Mouse (Mus musculus) hematopoietic stem cell, adult 5-6 weeks (primary cell): Measurements from ENCODE around the gene Plekho1. TPM values are rescaled to one million over a fixed set of nuclear protein-coding genes. Genes with fewer than 3 reads are reported as not detected.

Experiments
- ATAC-seq, 2 experiments: fragments of 125-278 bp in 1 of 2; replicated peaks in 1 of 2; 2 replicates each; pipeline ENCODE4 v1.8.0; 2016 to 2017; ENCODE audit warnings: inconsistent platforms in 2 of 2, mild to moderate bottlenecking in 2 of 2, moderate number of reproducible peaks in 2 of 2, low read depth in 1 of 2, moderate TSS enrichment in 1 of 2; ENCODE audit not compliant: low FRiP score in 2 of 2, poor library complexity in 2 of 2, severe bottlenecking in 2 of 2, insufficient read depth in 1 of 2, low TSS enrichment in 1 of 2
- total RNA-seq: library from RNA; stranded (forward); fragments of 172-1452, 232-1000 nt; gene quantifications from 2 replicates; pipeline ENCODE4 v1.2.3, GENCODE M21; 2017

Plekho1 gene
- total RNA-seq, 1 experiment from 2014 or later, result 37.5 TPM

DNA sequence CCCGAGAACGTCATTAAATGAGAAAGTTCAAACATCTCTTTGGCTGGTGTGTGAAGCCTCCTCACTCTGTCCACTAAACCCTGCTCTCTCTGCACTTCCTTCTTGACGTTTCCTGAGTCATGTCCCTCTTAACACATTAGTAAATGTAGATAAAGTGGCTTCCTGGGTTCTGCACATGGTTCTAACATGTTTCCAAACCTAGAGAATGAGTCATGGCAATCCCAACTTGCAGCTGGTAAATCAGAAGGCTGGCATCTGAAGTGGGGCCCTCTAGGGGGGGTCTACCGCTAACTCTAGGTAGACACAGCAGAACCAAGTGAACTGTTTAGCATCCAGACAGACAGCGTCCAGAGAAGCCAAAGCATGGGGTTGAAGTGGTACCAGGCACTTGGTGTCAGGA, 21.7 kb upstream of the Plekho1 start:
- no peak for ATAC-seq

- ATAC-seq, result no peak
These were observed 20.6 kb upstream of the Plekho1 start for GRCm38 (mm10) chr3:96016257-96016889.

DNA sequence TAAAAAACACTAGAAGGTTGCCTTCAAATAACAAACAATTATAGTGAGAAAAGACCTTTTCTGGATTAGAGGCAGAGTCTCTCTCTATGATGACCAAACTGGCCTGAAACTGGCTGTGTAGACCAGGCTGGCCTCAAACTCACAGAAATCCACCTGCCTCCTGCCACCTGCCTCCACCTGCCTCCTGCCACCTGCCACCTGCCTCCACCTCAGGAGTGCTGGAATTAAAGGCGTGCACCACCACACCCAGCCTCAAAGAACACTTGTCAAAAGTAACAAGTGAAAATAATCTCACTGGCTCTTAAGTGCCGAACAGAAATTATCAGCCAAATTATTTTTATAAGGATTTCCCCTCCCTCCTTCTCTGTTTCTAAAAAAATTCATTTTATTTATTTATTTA, 19.9 kb upstream of the Plekho1 start:
- no peak for ATAC-seq

DNA sequence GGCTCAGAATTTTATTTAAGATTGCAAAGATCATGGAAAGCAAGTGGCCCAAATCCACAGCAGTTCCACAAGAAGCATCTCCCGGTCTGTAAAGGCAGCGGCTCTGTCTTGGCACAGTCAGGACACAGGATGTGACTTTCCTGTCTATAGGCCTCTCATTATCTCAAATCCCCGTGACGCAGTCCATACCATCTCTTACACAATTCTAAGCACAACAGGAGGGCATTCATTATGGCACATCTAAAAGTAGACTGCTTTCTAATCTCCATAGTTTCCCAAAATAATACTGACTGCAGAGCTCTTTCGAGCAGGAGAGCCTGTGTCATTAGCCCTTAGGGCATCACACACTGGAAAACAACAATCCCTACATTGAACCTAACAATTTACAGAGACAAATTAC, 17.0 kb upstream of the Plekho1 start:
- no peak for ATAC-seq

GRCm38 (mm10) chr3:96008463-96008862, 12.7 kb upstream of the Plekho1 start:
- no peak for ATAC-seq

DNA sequence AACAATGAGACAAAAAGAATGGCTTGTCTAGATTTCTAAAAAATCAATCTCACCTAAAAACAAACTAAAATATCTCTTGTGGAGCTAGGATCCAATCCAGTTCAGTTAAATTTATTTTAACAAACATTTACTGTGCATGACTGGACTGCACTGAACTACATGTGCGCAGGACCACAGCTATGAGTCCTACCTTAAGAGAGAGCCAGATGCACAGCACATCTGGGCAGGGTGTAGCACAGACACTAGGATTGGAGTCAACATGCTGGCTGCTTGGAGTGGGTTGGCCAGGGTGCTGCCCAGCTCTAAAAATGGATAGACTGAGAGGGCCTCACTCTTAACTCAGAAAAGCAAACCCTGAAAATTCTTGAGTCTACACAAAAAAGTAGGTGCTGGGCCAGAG, 5.8 kb upstream of the Plekho1 start:
- no peak for ATAC-seq

DNA sequence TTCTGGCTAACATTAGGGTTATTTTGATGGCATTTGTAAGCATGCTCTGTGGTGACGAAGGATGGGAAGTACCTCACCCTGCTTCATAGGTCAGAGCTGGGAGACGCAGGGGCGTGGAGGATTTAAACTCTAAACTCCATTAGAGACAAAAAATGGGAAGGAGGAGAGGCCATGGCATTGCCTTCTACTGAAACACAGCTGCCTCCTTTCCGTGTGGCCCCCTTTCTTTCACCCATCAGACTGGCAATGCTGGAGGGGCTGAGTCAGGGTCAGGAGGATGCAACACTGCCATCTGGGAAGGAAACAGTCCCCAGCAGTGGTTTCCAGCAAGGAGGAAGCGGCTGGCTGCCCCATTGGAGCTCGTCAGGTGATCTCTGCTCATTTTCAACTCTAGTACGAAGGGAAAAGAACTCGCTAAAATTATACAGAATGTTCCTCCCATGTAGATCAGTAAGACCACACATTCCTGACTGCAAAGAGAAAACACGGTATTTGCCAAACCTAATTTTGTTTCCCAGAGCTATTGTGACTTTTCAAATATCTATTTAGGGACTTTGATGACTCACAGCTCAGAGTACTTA, 5.2 kb upstream of the Plekho1 start:
- ATAC-seq, result peak; percentile 42 to 52

DNA sequence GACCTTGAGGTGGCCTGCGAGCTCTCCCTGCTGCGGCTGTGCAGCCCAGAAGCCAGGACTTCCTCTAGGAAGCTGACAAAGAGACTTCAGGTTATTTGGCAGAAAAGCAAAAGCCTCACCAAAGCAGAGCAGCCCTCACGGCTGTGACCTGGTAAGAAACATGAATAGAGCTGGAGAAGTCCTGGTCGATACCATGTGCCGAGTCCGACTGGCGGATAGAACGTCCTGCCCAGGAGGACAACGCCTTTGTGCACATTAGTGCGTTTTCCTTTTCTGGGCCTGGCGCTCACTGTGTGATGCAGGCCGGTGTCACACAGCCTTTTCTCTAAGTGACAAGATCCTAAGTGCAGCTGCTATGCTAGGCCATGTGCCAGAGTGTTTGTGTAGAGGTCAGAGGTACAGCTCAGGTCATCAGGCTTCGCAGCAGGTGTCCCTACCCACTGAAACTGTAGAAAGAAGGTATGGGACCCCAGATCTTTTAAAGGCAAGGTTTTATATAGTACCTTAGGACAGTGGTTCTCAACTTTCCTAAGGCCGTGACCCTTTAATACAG, 4.4 kb upstream of the Plekho1 start:
- ATAC-seq, result peak; percentile 34 to 42; a peak in 2 of 4 replicates

GRCm38 (mm10) chr3:95999308-96000079, 3.7 kb upstream of the Plekho1 start:
- ATAC-seq, result no peak

DNA sequence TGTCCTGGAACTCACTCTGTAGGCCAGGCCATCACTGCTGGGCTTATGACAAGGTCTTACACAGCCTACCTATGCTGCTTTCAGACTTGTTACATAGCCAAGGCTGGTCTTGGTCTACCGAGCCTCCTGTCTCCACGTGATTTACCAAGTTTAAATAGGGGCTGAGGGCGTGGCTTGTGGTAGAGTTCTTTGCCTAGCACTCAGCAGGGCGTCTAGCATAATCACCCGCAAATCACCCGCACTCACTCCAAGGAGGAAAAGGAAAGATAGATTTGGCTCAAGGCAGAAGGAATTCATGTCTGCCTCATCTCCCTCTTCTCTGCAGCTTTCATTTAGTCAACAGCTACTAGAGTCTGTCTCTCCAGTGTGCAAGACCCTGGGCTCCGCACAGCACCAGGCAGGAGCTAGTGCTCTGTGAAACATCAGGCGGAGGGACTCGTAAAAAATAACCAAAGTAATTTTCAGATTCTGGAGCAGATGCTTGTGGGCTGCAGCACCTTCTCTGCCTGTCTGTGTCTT, 1.5 kb upstream of the Plekho1 start:
- ATAC-seq, result peak; percentile 26 to 52; a peak in 2 of 4 replicates

DNA sequence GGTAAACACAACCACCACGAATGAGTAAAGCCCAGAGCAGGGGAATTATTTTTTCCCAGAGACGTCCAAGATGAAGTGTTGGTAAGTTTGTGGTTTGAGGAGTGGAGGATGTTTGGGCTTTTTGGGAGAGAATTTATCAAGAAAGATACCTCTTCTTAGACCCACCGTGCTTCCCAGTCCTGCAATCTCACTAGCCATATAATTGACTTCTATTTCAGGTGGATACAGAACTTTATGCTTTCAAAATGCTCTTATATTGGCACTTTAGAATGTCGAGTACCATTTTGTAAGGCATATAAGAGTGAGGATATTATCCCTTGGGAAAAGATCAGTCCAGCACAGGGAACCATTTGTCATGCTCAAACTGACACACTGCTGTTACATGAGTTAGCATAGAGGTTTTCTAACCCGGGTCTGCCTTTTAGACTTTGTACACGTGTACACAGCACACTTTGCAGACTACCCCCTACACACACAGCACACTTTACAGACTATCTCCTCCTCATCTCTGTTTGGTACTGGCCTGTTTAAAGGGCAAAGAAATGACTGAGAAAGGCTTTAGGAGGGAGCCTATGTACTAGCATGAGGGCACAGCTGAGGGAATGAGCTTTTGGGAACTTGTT, 761 bp upstream of the Plekho1 start:
- no peak for ATAC-seq

DNA sequence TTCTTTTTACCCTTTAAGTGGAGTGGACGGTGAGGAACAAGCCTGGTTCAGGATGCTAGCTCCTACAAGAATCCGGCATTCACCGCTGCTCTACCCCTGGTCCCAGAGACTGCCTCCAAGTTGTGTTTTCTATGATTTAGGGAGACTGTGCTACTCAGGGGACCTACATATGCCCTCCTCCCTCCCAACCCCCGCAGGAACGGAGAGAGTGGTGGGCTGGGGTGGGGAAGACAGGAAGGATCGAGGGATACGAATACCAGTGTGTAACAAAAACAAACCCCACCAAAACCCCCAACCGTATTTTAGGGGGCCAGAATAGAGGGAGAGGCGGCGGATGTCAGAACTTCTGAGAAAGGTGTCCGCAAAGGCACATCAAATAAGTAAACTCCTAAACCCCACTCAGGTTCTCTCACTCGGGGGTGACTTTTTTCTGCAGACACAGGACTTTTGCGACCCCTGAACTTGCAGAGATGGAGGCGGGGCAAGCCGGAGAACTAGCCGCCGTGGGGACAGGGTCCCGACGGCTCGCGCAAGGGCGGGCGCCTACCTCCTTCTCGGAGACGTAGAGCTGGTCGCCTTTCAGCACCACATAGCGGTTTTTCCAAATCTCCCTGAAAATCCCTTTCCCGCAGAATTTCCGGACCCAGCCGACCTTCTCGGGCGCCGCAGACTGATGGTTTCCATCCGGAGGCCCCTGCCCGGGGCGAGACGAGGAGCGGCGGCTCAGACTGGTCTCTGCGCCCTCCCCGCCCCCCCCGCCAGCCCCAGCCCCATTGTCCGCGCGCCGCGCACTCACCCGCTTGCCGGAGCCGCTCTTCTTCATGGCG, 613 bp downstream of the Plekho1 start:
- ATAC-seq, result no peak

DNA sequence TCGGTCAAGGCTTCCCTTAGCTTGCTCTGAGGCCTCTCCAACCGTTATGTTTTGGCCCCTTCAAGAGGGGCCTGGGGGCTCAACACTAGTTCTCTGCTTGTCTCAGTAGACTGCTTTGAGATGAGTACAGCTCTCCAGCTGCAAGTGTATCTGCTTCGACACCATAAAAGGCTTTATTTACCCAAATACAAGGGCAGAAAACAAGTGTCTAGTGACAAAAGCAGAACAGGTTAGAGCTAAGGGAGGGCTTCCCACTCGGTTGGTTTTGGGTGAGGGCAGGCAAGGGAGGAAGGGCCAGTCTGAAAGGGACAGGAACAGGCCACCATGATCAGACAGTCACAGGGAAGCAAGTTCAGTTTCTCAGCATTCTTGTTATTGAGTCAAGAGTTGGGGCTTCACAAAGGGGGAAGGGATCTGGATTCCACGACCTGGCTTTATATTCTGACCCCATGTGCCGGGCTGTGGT, 1.4 kb downstream of the Plekho1 start:
- ATAC-seq, result peak in 1 of 2 experiments; percentile 15; a peak in 1 of 4 replicates

GRCm38 (mm10) chr3:95993881-95994280, 1.9 kb downstream of the Plekho1 start:
- ATAC-seq, result no peak

DNA sequence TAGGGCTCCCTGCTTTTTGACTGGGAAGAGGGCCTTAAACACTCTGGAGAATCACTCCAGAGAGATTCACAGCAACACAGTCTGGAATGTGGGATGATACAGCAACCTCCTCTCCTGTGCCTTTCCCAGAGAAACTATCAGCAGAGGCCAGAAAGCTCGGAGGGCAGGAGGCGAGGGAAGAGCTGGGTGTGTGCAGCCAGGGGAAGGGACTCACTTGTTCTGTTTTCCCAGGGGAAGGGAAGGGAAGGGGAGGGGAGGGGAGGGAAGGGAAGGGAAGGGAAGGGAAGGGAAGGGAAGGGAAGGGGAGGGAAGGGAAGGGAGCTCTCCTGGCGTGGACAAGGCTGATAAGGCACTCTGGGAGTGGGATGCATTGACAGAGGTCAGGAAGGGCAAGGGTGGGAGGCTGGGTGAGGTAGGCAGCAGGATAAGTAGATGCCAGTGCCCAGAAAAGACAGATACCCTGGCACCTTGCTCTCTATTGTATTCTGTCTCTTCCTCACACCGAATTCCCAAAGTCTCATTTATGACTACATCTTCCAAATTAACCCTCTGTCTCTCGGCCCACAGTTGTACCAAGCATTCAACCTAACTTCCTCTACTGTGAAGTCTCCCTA, 2.7 kb downstream of the Plekho1 start:
- ATAC-seq, result no peak

DNA sequence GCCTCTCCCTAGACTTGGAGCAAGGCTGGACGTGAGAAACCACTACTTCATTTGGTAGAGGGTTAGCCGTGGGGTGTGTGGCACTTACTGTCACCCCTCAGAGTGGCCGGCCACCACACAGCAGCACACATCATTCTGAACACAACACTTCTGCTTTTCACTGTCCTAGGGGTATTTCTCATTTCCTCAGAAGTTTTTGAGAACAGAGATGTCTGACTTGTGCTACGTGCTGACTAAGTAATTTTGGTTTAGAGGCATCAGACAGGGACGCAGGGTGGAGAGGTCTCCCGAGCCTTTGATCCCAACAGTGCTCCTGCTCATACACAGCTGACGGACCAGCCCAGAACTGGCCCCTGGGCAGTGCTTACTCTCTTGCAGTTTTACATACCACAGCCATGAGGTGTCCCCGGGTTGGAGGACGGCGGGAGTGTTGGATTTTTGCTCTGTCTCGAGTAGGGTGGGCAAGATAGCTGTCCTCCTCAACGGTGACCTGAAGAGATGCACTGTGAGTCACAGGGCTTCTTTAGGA, 5.3 kb downstream of the Plekho1 start:
- peak; percentile 14 to 33; a peak in 2 of 4 replicates for ATAC-seq
